Mouse (Mus musculus) right cerebral cortex, postnatal 25 days (tissue): ENCODE results near the gene Kmt2a.
A peak's percentile ranks its signal among the peaks of the same experiment; 100 is the strongest.

Experiments used
- DNase-seq: peaks from one replicate; pipeline ENCODE4 v3.0.0; 2022

Gene Kmt2a

GRCm38 (mm10) chr9:44878776-44879500 is 2.2 kb downstream of the Kmt2a start:
- DNase-seq: no peak

GRCm38 (mm10) chr9:44877686-44878085 is 3.4 kb downstream of the Kmt2a start:
- DNase-seq: no peak

GRCm38 (mm10) chr9:44875476-44875875 is 5.6 kb downstream of the Kmt2a start:
- peak; percentile 30 for DNase-seq

- DNase-seq: no peak
Measured at GRCm38 (mm10) chr9:44874198-44874597, 6.9 kb downstream of the Kmt2a start.

- DNase-seq: no peak
Measured at GRCm38 (mm10) chr9:44873665-44874064, 7.4 kb downstream of the Kmt2a start.

DNA sequence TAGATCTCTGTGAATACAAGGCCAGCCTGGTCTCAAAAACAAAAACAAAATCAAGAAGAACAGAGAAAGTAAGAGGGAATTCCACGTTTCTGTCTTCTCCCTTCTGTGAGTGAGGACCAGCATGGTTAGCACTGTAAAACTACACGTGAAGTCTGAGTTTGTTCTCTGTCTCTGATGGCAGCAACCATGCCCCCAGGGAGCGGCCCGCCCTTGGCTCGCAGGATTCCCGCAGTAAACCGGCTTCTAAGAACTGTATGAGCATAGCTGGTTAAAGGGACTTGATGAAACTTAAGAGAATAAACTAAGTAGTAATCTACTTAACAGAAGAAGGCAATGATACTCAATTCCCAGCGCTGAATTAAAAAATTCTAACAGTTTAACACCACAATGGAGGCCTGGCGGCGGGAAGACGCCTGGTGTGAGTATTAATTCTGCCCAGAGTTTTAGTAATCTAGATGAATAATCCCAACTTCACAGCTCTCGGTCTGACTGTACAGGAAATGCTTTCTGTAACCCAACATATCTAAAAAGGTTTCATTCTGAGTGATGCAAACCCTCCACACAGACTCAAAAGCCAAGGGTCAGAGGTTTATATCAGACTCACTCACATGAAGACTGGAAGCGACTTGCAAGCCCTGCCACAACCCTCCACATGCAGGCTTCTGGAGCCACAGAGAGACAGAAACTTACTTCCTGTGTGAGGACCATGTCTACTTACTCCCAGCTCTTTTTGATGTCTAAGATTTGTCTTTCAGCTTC is 12.6 kb downstream of the Kmt2a start:
- DNase-seq: no peak

GRCm38 (mm10) chr9:44867664-44868063 is 13.4 kb downstream of the Kmt2a start:
- no peak for DNase-seq

DNA sequence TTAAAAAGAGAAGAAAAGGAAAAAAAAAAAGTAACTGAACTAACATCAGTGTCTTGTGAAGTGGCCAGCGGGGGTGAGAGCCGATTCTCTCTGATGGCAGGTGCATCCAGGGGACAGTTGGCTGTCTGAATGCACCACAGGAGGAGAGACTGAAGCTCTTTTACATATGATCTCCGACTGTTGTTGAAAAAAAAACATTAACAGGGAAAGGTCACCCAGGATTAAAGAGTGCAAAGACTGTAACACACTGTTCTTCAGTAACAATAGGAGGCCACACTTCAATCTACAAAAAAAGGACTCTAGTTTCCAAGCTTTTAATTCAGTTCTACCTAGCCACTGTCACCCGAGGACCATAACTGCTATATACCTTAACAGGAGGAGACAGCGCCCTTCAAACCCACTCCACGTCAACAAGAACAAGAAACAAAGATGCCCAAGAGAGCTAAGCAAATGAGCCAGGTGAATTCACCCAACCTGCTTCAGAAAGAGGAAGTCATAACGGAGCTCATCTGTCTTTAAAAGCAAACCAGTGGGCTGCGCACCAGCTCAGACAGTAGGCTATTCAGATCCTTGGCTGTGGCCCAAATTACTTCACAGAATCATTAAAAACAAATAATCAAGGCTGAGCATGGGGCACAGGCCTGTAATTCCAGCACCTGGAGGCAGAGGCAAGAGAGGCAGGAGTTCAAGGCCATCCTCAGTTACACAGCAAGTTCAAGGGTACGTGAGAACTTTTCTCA is 14.4 kb downstream of the Kmt2a start:
- DNase-seq: no peak

GRCm38 (mm10) chr9:44861121-44861520 is 20.0 kb downstream of the Kmt2a start:
- DNase-seq: no peak

DNA sequence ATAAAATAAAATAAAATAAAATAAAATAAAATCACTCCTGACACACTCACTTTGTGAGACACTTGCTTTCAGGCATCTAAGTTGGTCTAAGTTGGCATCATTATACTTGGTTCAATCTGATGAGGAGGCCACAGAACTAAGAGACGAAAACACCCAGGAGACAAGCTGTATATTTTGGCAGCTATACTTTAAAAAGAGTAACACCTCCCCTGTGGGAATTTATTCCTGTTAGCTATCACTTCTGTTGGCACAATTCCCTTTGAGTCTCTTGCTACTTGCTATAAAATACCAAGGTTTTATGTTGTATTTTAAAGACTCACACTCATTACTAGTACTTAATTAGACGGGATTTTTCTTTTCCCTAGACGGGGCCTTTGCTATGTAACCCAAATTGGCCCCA is 22.4 kb downstream of the Kmt2a start:
- DNase-seq: no peak

- DNase-seq: peak; percentile 29
Measured at GRCm38 (mm10) chr9:44857405-44857992, 23.6 kb downstream of the Kmt2a start.

DNA sequence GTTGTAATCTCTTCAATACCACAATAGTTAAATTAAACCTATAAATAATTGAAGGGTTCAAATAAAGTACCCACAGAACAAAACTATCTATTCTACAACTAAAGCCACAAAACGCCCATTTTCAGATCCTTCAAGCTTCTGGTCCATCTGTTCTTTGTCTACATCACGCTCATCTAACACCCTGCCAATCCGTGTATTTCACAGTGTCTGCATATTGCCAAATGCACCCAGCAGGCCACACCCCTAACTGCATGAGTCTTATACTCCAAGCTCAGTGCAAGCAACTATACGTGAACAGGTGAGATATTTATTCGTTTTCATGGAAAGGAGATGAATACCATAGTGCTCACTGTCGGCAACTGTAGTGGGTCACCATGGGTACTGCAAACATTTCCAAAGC is 25.9 kb downstream of the Kmt2a start:
- DNase-seq: no peak

DNA sequence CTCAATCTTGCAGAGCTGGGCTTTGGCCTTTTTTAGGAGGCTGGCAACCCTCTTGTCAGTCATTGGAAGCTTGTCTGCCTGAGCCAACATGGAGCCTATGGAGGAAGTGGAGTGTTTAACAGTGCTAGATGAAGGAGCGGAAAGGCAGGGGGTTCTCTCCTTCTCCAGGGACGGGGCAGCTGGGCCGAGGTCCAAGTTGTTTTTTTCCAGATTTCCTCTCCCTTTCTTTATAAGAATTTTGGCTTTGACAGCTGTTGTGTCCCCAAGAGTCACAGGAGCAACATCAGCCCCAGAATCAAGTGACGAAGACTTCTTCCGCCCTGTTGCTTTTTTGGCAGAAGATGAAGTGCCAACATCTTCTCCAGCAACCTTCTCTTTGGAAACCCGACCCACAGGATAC is 33.6 kb downstream of the Kmt2a start:
- DNase-seq: no peak

GRCm38 (mm10) chr9:44841241-44841640 is 39.9 kb downstream of the Kmt2a start:
- no peak for DNase-seq

- DNase-seq: peak; percentile 73
Measured at GRCm38 (mm10) chr9:44836439-44836838, 44.7 kb downstream of the Kmt2a start.

GRCm38 (mm10) chr9:44832356-44832755 is 48.7 kb downstream of the Kmt2a start:
- no peak for DNase-seq

DNA sequence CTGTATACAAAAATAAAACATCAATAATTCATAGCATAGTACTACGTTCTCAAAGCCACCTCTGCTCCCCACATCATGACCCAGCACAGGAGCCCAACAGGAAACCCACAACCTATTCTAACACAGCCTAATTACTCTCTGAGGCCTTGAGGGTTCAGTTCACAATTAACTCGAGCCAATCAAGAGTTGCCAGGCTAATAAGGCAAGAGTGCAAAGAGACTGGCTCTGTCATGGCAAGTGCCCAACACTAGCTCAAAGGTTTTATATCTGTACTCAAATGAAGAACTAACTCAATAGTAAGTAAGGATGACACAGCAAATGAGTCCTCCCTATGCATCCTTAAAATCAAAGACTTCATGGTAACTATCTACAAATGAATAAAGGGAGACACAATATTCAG is 50.6 kb downstream of the Kmt2a start:
- no peak for DNase-seq

DNA sequence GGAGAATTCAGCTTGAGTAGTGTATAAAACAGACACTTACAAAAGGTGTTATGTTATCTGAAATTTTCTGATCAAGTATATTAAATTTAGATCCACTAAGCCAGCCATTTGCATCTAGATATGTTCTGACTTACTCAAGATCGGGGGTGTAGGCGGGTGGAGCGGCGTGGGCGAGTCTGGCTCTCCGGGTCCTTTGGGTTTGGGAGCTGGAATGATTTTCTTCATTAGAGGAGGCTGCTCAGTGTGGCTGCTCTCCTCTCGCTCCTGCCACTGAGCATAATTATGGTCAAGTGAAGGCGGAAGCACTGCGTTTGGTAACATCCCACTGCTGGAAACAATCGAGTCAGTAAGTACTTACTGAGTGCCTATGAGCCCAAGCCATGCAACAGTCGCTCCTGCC is 52.2 kb downstream of the Kmt2a start:
- DNase-seq: no peak

DNA sequence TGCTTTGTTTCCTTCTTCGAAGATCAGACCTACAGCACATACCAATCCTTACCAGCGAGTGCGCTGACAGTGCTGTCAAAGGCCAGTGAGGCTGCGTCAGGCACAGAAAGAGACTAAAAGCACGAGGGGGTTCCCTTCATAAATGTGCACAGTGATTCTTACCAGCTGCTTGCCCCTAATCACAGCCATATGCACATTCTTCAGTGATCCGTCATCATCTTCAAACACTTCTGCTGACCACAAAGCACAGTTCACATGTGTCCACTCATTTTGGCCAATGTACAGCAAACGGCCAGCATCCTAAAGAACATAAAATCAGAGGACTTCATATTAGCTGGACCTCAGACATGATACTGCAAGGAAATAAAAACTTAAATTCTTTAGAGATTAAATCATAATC is 54.4 kb downstream of the Kmt2a start:
- no peak for DNase-seq

- DNase-seq: no peak
Measured at GRCm38 (mm10) chr9:44819920-44820827, 60.9 kb downstream of the Kmt2a start.

DNA sequence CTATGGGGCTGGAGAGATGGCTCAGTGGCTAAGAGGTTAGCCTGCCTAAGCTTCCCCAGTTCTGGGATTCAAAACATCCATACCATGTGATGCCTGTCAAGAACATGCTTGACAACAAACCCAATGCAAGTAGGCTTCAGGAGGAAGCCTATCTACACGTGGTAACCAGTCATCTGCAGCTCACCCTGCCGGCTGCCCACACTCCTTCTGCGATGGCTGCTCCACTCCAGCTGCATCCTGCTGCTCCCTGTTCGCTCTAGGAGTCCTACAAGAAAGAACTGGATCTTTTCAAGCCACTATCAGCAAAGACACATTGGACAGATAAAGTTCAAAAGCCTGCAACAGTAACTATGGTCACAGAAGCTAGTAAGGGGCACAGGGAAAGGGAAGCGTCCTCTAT is 63.6 kb downstream of the Kmt2a start:
- no peak for DNase-seq

- no peak for DNase-seq
Measured at GRCm38 (mm10) chr9:44814179-44814578, 66.9 kb downstream of the Kmt2a start.
